Mouse (Mus musculus): Measurements from ENCODE around the gene Stim2. TPM values are rescaled to one million over a fixed set of nuclear protein-coding genes. Genes with fewer than 3 reads are reported as not detected.

Gene Stim2
- polyA plus RNA-seq, 1 experiment from 2014 or later, result 13.9 TPM

DNA sequence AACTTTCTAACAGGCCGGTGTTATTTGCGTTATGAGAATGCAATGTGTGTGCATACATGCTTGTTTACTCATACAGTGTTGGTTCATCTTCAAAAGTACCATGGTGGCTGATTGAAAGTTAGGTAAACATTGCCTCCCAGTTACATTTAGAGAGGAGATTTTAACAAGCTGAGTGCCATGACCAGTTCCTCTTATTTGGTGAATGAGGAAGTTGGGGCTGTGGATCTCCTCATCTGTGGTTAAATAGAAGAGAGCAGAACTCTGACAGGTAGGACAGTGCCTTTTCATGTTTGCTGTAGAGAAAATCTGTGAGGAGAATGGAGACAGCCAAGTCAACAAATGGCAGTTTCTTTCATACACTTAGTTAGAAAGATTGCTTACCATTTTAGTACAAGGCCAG, 27.3 kb downstream of the Stim2 start:
- Histone ChIP-seq H3K27ac (no peak overlapping the region), H3K27me3 (ENCODE audit: insufficient read depth, poor library complexity, severe bottlenecking) (no peaks in the 10 kb centered on the region), H3K4me3 (no peak overlapping the region), H3K4me1 (replicated peaks) (no peaks in the 10 kb centered on the region), H3K9me3 (no peaks in the 10 kb centered on the region), H3K36me3 (no peaks in the 10 kb centered on the region)
- DNase-seq (ENCODE audit: low spot score), result no peak
- 96% methylated on average over 2 of the region's 2 CpGs for WGBS

- H3K36me3 ChIP-seq, result no peaks in the 10 kb centered on the region
- H3K27ac ChIP-seq, result no peak overlapping the region
- no peaks in the 10 kb centered on the region for H3K27me3 ChIP-seq (ENCODE audit: insufficient read depth, poor library complexity, severe bottlenecking)
- H3K9me3 ChIP-seq, result no peaks in the 10 kb centered on the region
- no peak for DNase-seq (ENCODE audit: low spot score)
- H3K4me3 ChIP-seq, result no peak overlapping the region
- 92% methylated on average over 5 of the region's 5 CpGs for WGBS
- H3K4me1 ChIP-seq (replicated peaks), result peaks cover 5% of the 10 kb centered on the region
Observed at GRCm38 (mm10) chr5:54033217-54033616, 34.9 kb downstream of the Stim2 start.

GRCm38 (mm10) chr5:54034680-54035079, 36.4 kb downstream of the Stim2 start:
- whole genome bisulfite sequencing, result 72% methylated on average over 1 of the region's 1 CpGs
- Histone ChIP-seq H3K4me3 (no peak overlapping the region), H3K27ac (no peak overlapping the region; the same call in 1 of the 2 replicates), H3K9me3 (no peaks in the 10 kb centered on the region), H3K4me1 (replicated peaks) (peaks cover 5% of the 10 kb centered on the region), H3K27me3 (ENCODE audit: insufficient read depth, poor library complexity, severe bottlenecking) (no peaks in the 10 kb centered on the region), H3K36me3 (no peaks in the 10 kb centered on the region)
- no peak for DNase-seq (ENCODE audit: low spot score)

- H3K27me3 ChIP-seq (ENCODE audit: insufficient read depth, poor library complexity, severe bottlenecking), result no peaks in the 10 kb centered on the region
- 67% methylated on average over 4 of the region's 4 CpGs for WGBS
- no peaks in the 10 kb centered on the region for H3K9me3 ChIP-seq
- no peak overlapping the region for H3K4me3 ChIP-seq
- DNase-seq (ENCODE audit: low spot score), result no peak
- H3K4me1 ChIP-seq (replicated peaks), result peaks cover 5% of the 10 kb centered on the region
- H3K27ac ChIP-seq, result no peak overlapping the region
- H3K36me3 ChIP-seq, result no peaks in the 10 kb centered on the region
Observed at GRCm38 (mm10) chr5:54038615-54039014, 40.3 kb downstream of the Stim2 start.

GRCm38 (mm10) chr5:54040527-54040926, 42.2 kb downstream of the Stim2 start:
- no peak overlapping the region for H3K27ac ChIP-seq
- no peak for DNase-seq (ENCODE audit: low spot score)
- no peaks in the 10 kb centered on the region; the same call in 1 of the 2 replicates for H3K4me1 ChIP-seq (replicated peaks)
- no peak overlapping the region for H3K4me3 ChIP-seq
- H3K27me3 ChIP-seq (ENCODE audit: insufficient read depth, poor library complexity, severe bottlenecking), result no peaks in the 10 kb centered on the region
- no peaks in the 10 kb centered on the region for H3K36me3 ChIP-seq
- 90% methylated on average over 8 of the region's 8 CpGs for WGBS
- H3K9me3 ChIP-seq, result no peaks in the 10 kb centered on the region

GRCm38 (mm10) chr5:54042013-54042412, 43.7 kb downstream of the Stim2 start:
- Histone ChIP-seq H3K4me3 (no peak overlapping the region), H3K9me3 (no peaks in the 10 kb centered on the region), H3K27ac (no peak overlapping the region), H3K36me3 (no peaks in the 10 kb centered on the region), H3K27me3 (ENCODE audit: insufficient read depth, poor library complexity, severe bottlenecking) (no peaks in the 10 kb centered on the region), H3K4me1 (replicated peaks) (no peaks in the 10 kb centered on the region; the same call in 1 of the 2 replicates)
- 89% methylated on average over 7 of the region's 7 CpGs for WGBS
- DNase-seq (ENCODE audit: low spot score), result no peak

- Histone ChIP-seq H3K4me1 (replicated peaks) (peaks cover 10% of the 10 kb centered on the region), H3K9me3 (no peaks in the 10 kb centered on the region), H3K36me3 (no peaks in the 10 kb centered on the region), H3K27me3 (ENCODE audit: insufficient read depth, poor library complexity, severe bottlenecking) (no peaks in the 10 kb centered on the region), H3K27ac (no peak overlapping the region), H3K4me3 (no peak overlapping the region)
- no peak for DNase-seq (ENCODE audit: low spot score)
- WGBS, result 88% methylated on average over 3 of the region's 3 CpGs
Observed at GRCm38 (mm10) chr5:54045523-54045922, 47.2 kb downstream of the Stim2 start.

DNA sequence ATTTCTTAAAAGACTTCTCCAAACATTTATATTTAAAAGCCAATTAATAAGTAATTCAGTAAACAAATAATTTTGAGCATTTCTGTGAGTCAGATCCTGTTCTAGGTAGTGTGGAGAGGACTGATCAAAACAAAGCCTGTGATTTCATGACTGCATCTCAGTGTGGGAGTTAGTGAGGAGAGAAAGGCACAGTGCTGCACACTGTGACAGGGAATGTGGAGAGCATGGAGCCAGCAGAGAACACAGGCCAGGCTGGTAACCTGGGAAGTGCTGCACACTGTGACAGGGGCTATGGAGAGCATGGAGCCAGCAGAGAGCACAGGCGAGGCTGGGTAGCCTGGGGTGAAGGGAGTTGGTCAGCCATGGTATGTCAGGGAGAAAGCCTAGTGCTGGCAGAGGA, 48.1 kb downstream of the Stim2 start:
- no peaks in the 10 kb centered on the region for H3K9me3 ChIP-seq
- H3K27ac ChIP-seq, result no peak overlapping the region
- 68% methylated on average over 1 of the region's 1 CpGs for WGBS
- DNase-seq (ENCODE audit: low spot score), result no peak
- no peak overlapping the region for H3K4me3 ChIP-seq
- no peaks in the 10 kb centered on the region for H3K27me3 ChIP-seq (ENCODE audit: insufficient read depth, poor library complexity, severe bottlenecking)
- H3K4me1 ChIP-seq (replicated peaks), result peaks cover 14% of the 10 kb centered on the region
- H3K36me3 ChIP-seq, result no peaks in the 10 kb centered on the region

DNA sequence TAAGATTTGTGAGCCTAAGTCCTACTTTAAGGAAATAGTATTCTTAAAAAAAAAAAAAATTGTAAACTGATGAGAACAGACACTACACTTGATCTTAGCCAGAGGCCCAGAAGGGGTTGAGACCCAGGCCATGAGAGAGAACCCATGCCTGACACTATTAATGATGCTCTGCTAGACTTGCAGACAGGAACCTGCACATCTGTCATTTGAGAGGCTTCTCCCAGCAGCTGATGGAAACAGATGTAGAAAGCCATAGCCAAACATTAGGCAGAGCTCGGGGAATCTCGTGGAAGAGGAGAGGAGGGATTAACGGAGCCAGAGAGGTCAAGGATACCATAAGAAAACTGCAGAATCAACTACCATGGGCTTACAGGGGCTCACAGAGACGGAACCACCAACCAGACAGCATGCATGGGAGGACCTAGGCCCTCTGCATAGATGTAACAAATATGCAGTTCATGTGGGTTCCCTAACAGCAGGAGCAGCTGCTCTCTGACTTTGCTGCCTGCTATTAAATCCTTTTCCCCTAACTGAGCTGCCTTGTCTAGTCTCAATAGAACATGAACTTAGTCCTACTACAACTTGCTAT, 50.9 kb downstream of the Stim2 start:
- no peaks in the 10 kb centered on the region for H3K36me3 ChIP-seq
- H3K9me3 ChIP-seq, result no peaks in the 10 kb centered on the region
- no peak for DNase-seq (ENCODE audit: low spot score)
- WGBS, result 62% methylated on average over 4 of the region's 4 CpGs
- H3K4me3 ChIP-seq, result no peak overlapping the region
- no peak overlapping the region for H3K27ac ChIP-seq
- H3K4me1 ChIP-seq (replicated peaks), result peaks cover 14% of the 10 kb centered on the region
- no peaks in the 10 kb centered on the region for H3K27me3 ChIP-seq (ENCODE audit: insufficient read depth, poor library complexity, severe bottlenecking)

DNA sequence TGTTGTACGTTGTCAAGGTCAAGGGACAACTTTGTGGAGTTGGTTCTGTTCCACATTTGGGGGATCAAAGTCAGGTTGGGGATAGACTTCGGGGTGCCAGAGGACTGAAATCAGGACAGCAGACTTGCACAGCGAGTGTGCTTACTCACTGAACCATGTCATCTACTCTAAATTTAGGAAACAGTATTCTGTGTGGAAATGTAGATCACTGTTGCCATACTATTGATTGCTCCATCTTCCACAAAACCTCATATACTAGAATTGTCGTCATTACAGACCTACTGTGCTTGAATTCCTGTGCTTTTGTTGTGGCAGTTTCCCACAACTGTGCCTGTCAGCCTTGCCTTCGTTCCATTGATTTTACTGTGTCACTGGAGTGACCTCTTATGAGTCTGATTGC, 51.6 kb downstream of the Stim2 start:
- Histone ChIP-seq H3K27me3 (ENCODE audit: insufficient read depth, poor library complexity, severe bottlenecking) (no peaks in the 10 kb centered on the region), H3K4me3 (no peak overlapping the region), H3K9me3 (no peaks in the 10 kb centered on the region), H3K27ac (no peak overlapping the region), H3K4me1 (replicated peaks) (peaks cover 14% of the 10 kb centered on the region), H3K36me3 (0 out of 2 replicates have a peak, but pooled peaks cover under 1% of the 10 kb centered on the region)
- no peak for DNase-seq (ENCODE audit: low spot score)
- WGBS, result 81% methylated on average over 5 of the region's 5 CpGs

DNA sequence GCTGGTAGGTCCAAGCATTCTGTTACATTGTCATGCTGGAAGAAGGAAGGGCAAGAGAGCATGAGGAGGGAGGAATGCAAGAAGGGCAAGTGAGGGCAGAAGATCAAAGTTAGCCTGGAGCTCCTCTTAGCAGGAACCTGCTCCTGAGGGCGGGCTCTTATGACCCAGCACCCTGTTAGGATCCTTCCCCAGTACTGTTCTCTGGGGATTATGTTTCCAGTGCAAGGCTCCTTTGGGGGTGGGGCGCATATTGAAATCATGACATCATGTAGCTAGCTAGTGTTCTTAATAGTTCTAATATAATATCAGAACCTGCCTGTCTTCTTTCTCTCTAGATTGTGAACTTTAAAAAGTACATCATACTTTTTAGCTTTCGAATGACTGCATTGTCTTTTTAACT, 52.8 kb downstream of the Stim2 start:
- H3K27me3 ChIP-seq (ENCODE audit: insufficient read depth, poor library complexity, severe bottlenecking), result no peaks in the 10 kb centered on the region
- DNase-seq (ENCODE audit: low spot score), result no peak
- peaks cover 14% of the 10 kb centered on the region for H3K4me1 ChIP-seq (replicated peaks)
- no peak overlapping the region for H3K27ac ChIP-seq
- 0 out of 2 replicates have a peak, but pooled peaks cover 5% of the 10 kb centered on the region for H3K36me3 ChIP-seq
- H3K9me3 ChIP-seq, result no peaks in the 10 kb centered on the region
- WGBS, result 79% methylated on average over 3 of the region's 3 CpGs
- no peak overlapping the region for H3K4me3 ChIP-seq

DNA sequence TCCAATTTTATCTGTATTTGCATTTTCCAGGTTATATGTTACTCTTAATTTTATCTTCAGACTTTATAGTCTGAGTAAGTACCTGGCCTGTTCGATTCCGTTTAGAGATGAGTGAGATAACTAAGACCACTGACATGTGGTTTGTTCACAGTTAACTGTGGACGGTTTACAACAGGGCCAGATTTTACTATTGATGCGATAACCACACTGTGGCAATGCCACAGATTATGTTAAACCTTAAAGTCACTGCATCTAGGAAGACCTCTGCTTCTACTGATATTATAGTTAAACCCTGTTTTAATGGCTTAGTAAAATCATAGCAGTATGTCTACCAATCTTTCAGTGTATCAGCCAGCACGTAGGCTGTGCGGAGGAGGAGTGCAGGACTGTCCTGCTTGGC, 53.9 kb downstream of the Stim2 start:
- WGBS, result 96% methylated on average over 6 of the region's 6 CpGs
- no peaks in the 10 kb centered on the region for H3K27me3 ChIP-seq (ENCODE audit: insufficient read depth, poor library complexity, severe bottlenecking)

DNA sequence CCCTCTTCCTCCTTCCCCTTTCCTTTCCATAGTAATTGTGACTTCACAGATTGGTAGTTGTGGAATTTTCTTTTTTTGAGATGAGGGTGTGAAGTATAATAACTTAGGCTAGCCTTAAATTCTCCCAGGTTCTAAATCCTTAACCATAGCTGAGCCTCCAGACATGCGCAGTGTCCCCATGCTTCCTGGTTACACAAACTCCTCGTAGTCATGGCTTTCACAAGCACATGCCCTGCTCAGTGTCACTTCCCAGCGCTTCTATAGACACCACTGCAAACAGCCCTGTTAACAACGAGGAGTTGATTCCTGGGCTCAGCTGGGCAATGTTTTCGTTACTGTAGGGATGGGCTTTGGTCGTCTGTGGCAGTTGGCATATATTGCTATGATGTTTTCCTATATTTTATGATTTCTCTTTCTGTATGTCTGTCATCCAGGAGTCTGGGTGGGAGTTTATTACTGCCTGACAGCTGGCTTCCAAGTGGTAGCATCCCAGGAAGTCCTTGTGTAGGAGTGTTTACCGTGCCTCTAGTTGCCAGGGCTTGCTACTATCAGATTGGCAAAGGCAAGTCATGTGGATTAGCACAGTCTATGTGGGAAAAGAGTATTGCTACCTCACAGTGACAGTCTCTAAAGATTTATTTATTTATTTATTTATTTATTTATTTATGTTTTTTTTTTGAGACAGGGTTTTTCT, 55.5 kb downstream of the Stim2 start:
- 92% methylated on average over 7 of the region's 7 CpGs for WGBS
- no peak for DNase-seq (ENCODE audit: low spot score)
- no peak overlapping the region for H3K27ac ChIP-seq
- H3K4me1 ChIP-seq (replicated peaks), result peaks cover 14% of the 10 kb centered on the region
- no peaks in the 10 kb centered on the region for H3K27me3 ChIP-seq (ENCODE audit: insufficient read depth, poor library complexity, severe bottlenecking)
- no peak overlapping the region for H3K4me3 ChIP-seq
- H3K9me3 ChIP-seq, result no peaks in the 10 kb centered on the region
- peaks cover 16% of the 10 kb centered on the region for H3K36me3 ChIP-seq

More for the DNA sequence above, 53.9 kb downstream of the Stim2 start:
- no peak for DNase-seq (ENCODE audit: low spot score)
- H3K9me3 ChIP-seq, result no peaks in the 10 kb centered on the region
- H3K27ac ChIP-seq, result no peak overlapping the region
- 0 out of 2 replicates have a peak, but pooled peaks cover 5% of the 10 kb centered on the region for H3K36me3 ChIP-seq
- H3K4me1 ChIP-seq (replicated peaks), result peaks cover 14% of the 10 kb centered on the region
- no peak overlapping the region for H3K4me3 ChIP-seq
